Mouse (Mus musculus) Patski (cell line): Measurements from ENCODE around the gene Sde2. TPM values are rescaled to one million over a fixed set of nuclear protein-coding genes. Genes with fewer than 3 reads are reported as not detected.
A peak's percentile ranks its signal among the peaks of the same experiment; 100 is the strongest.

Source experiments
- ATAC-seq: fragments of 100-300 bp; one replicate; pipeline ENCODE4 v1.8.0; 2021
- CTCF ChIA-PET: fragments of 350-600 bp; sonication (Branson Sonifier 250); formaldehyde crosslinking; loops from one replicate; lab custom pipeline; 2022; ENCODE audit warnings: inconsistent platforms; lab: Charles Lee
- POLR2A ChIA-PET: fragments of 350-600 bp; sonication (Branson Sonifier 250); formaldehyde crosslinking; loops from one replicate; lab custom pipeline; 2022; ENCODE audit warnings: antibody characterized with exemption, inconsistent platforms; lab: Charles Lee
- DNase-seq: peaks from one replicate; pipeline ENCODE4 v3.0.0-alpha.2; 2011; ENCODE audit warnings: low read depth, low spot score
- H3K27me3 ChIP-seq: fragments of 371-371 bp; one replicate; pipeline ENCODE4 v1.5.1; 2021
- CTCF ChIP-seq: fragments of 100-300 bp; IDR thresholded peaks from one replicate; pipeline ENCODE4 v1.5.1; 2021
- in situ Hi-C: fragments of 300-500 bp; cut with MboI; formaldehyde crosslinking; loops from 3 replicates; pipeline ENCODE4 v1.11.1; 2018; ENCODE audit warnings: low pct_unique_long_range_greater_than_20kb, mixed read lengths
- polyA plus RNA-seq: library from polyadenylated mRNA; unstranded; gene quantifications from one replicate; pipeline ENCODE4 v1.2.3, GENCODE M21; 2021

Gene Sde2
- 29.0 TPM for polyA plus RNA-seq

GRCm38 (mm10) chr1:180850316-180851270, at the start of gene Sde2:
TSS of gene Sde2 (plus strand) at chr1:180851127.
- ChIA-PET POLR2A (interaction anchor here (1.1 to 4.4 kb wide), 6 partner anchors 11 to 125 kb away, joined by 3 to 20 read pairs (median 3); partner anchors contain the start of genes Acbd3 and H3f3a), CTCF (interaction anchor here (0.9 to 2.3 kb wide), 2 partner anchors 36 to 73 kb away, joined by 3 to 7 read pairs; no protein-coding TSS in a partner anchor)
- no peaks in the 10 kb centered on the region for H3K27me3 ChIP-seq
- DNase-seq = peak; percentile 94
- in situ Hi-C loops = no loop called here
- ATAC-seq = peak; percentile 89
- TF ChIP-seq CTCF = no peak

- in situ Hi-C loops = no loop called here
- ChIA-PET POLR2A (no interaction called here), CTCF (interaction anchor here (1.0 to 1.8 kb wide), 2 partner anchors 10 to 23 kb away, joined by 3 to 9 read pairs; no protein-coding TSS in a partner anchor)
- no peak for ATAC-seq
- no peaks in the 10 kb centered on the region for H3K27me3 ChIP-seq
- no peak for TF ChIP-seq CTCF
- DNase-seq = no peak
Measured at GRCm38 (mm10) chr1:180801466-180801994, 49.4 kb upstream of the Sde2 start.

GRCm38 (mm10) chr1:180803881-180804280, 47.0 kb upstream of the Sde2 start:
- in situ Hi-C loops = no loop called here
- ChIA-PET CTCF (no interaction called here), POLR2A (interaction anchor here (0.5 to 0.7 kb wide), 2 partner anchors 27 to 67 kb away, joined by 3 read pairs; no protein-coding TSS in a partner anchor)
- no peak for TF ChIP-seq CTCF
- H3K27me3 ChIP-seq = no peaks in the 10 kb centered on the region
- DNase-seq = no peak
- ATAC-seq = no peak

- DNase-seq = no peak
- ChIA-PET CTCF (interaction anchor here (1.0 kb wide), 1 partner anchor 21 kb away, joined by 3 read pairs; no protein-coding TSS in a partner anchor), POLR2A (interaction anchor here (0.7 to 1.1 kb wide), 2 partner anchors 31 to 32 kb away, joined by 3 read pairs; no protein-coding TSS in a partner anchor)
- H3K27me3 ChIP-seq = no peaks in the 10 kb centered on the region
- in situ Hi-C loops = loop anchor here (5.0 kb wide), 2 partner anchors 37 to 82 kb away; partner anchors contain the start of gene Acbd3
- no peak for ATAC-seq
- TF ChIP-seq CTCF = no peak
Measured at GRCm38 (mm10) chr1:180808831-180809230, 42.1 kb upstream of the Sde2 start.

- CTCF ChIA-PET = interaction anchor here (0.7 to 2.2 kb wide), 11 partner anchors 10 to 68 kb away, joined by 3 to 14 read pairs (median 5); no protein-coding TSS in a partner anchor
- H3K27me3 ChIP-seq = no peaks in the 10 kb centered on the region
- ATAC-seq (no peak), DNase-seq (no peak)
- in situ Hi-C loops = no loop called here
- TF ChIP-seq CTCF = no peak
- POLR2A ChIA-PET = interaction anchor here (0.6 to 1.5 kb wide), 4 partner anchors 27 to 269 kb away, joined by 3 to 4 read pairs (median 4); no protein-coding TSS in a partner anchor
Measured at GRCm38 (mm10) chr1:180810976-180811375, 40.0 kb upstream of the Sde2 start.

GRCm38 (mm10) chr1:180811596-180812462, 39.1 kb upstream of the Sde2 start:
- in situ Hi-C loops = no loop called here
- no peak for DNase-seq
- POLR2A ChIA-PET = interaction anchor here (0.6 to 4.0 kb wide), 6 partner anchors 28 to 269 kb away, joined by 3 to 20 read pairs (median 4); partner anchors contain the start of gene Sde2
- CTCF ChIA-PET = interaction anchor here (0.7 to 2.2 kb wide), 9 partner anchors 10 to 104 kb away, joined by 3 to 14 read pairs (median 6); no protein-coding TSS in a partner anchor
- ATAC-seq = no peak
- TF ChIP-seq CTCF = no peak
- H3K27me3 ChIP-seq = no peaks in the 10 kb centered on the region

- CTCF ChIA-PET = interaction anchor here (0.7 to 2.2 kb wide), 3 partner anchors 11 to 105 kb away, joined by 3 to 14 read pairs (median 9); no protein-coding TSS in a partner anchor
- H3K27me3 ChIP-seq = no peaks in the 10 kb centered on the region
- TF ChIP-seq CTCF = no peak
- POLR2A ChIA-PET = interaction anchor here (0.7 to 4.0 kb wide), 5 partner anchors 29 to 170 kb away, joined by 4 to 20 read pairs (median 4); partner anchors contain the start of gene Sde2
- in situ Hi-C loops = no loop called here
- DNase-seq (no peak), ATAC-seq (peak; percentile 28)
Measured at GRCm38 (mm10) chr1:180812463-180813408, 38.2 kb upstream of the Sde2 start.

- no peaks in the 10 kb centered on the region for H3K27me3 ChIP-seq
- DNase-seq = no peak
- peak; percentile 92 for ATAC-seq
- TF ChIP-seq CTCF = no peak
- ChIA-PET CTCF (no interaction called here), POLR2A (interaction anchor here (0.6 to 4.0 kb wide), 6 partner anchors 13 to 52 kb away, joined by 3 to 20 read pairs (median 4); partner anchors contain the start of gene Sde2)
- in situ Hi-C loops = no loop called here
Measured at GRCm38 (mm10) chr1:180813409-180813884, 37.5 kb upstream of the Sde2 start.
